ENCODE assay signal across 21 mouse cellular contexts in the genomic region with DNA sequence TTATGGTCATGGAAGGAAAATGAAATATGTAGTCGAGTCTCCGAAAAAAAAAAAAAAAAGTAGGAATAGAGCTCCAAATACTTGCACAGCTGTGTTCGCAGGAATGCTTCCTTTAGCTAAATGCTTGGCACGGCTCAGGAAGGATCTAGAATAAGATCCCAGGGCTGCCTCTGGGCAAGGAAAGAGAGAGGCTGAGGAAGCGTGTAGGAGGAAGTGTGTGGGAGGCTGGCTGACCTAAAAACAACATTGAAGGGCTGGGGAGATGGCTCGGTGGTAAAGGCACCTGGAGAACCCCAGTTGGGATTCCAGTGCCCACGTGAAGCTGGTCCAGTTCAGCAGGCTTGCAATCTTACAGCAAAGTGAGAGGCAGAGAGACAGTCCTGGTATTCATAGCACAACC. TPM values are rescaled to one million over a fixed set of nuclear protein-coding genes. Genes with fewer than 3 reads are reported as not detected.
DNase-seq lines count a peak whose midpoint lies in the region.
"Had no signal": no experiment of that assay in that cellular context is flagged by ENCODE, and none has a peak within 500 bp of the region (broad histone marks: within the 10 kb centered on the region; RNA-seq: fewer than 3 reads in every experiment).

No protein-coding gene starts in this region.

- no peaks in the 10 kb centered on the region for H3K27me3 ChIP-seq in heart, embryonic 10.5 days (ENCODE audit: insufficient read depth, poor library complexity, severe bottlenecking)
- H3K27me3 ChIP-seq: embryonic facial prominence, embryonic 15.5 days; forebrain, embryonic 12.5 days; heart, embryonic 13.5 days; hindbrain, embryonic 13.5 days; liver, embryonic 15.5 days; neural tube, embryonic 15.5 days had no signal

- 68% methylated on average over 7 of the region's 7 CpGs for WGBS in heart, embryonic 10.5 days

- DNase-seq in heart, adult 11 months, result peak; percentile 71
- no peak for DNase-seq in heart, embryonic 10.5 days (ENCODE audit: low spot score)
- DNase-seq in brain, adult 2 months (ENCODE audit: low read depth, low spot score), result peak; percentile 85
- DNase-seq in frontal cortex, postnatal 36 days (ENCODE audit: low spot score in 2 of 2), result peak; percentile 50 to 61
- peak; percentile 55 to 62 for DNase-seq in right cerebral cortex, adult 2 months (ENCODE audit: low spot score in 2 of 2)
- no peak for DNase-seq in testis, postnatal 14 days (ENCODE audit: low spot score)
- DNase-seq in kidney, adult 18-20 months, result no peak
- no peak for DNase-seq in heart, adult 18-20 months
- DNase-seq: adrenal gland, postnatal 10 days; cerebellum, adult 11 months; cerebellum, postnatal 10 days; gastrocnemius, postnatal 36 days; lung, postnatal 14 days; thymus, adult 2 months had no signal

- no peak overlapping the region for H3K4me3 ChIP-seq in heart, embryonic 10.5 days
- H3K4me3 ChIP-seq: embryonic facial prominence, embryonic 15.5 days; forebrain, embryonic 12.5 days; heart, embryonic 13.5 days; hindbrain, embryonic 13.5 days; liver, embryonic 15.5 days; neural tube, embryonic 15.5 days had no signal

- no peaks in the 10 kb centered on the region; the same call in 1 of the 2 replicates for H3K36me3 ChIP-seq in heart, embryonic 10.5 days
- H3K36me3 ChIP-seq: embryonic facial prominence, embryonic 15.5 days; forebrain, embryonic 12.5 days; G1E; heart, embryonic 13.5 days; hindbrain, embryonic 13.5 days; liver, embryonic 15.5 days; neural tube, embryonic 15.5 days had no signal

- no peak overlapping the region for H3K27ac ChIP-seq in heart, embryonic 10.5 days
- H3K27ac ChIP-seq: embryonic facial prominence, embryonic 15.5 days; forebrain, embryonic 12.5 days; heart, embryonic 13.5 days; hindbrain, embryonic 13.5 days; liver, embryonic 15.5 days; neural tube, embryonic 15.5 days had no signal

- H3K4me1 ChIP-seq in heart, embryonic 10.5 days, result no peaks in the 10 kb centered on the region
- H3K4me1 ChIP-seq: embryonic facial prominence, embryonic 15.5 days; forebrain, embryonic 12.5 days; heart, embryonic 13.5 days; hindbrain, embryonic 13.5 days; liver, embryonic 15.5 days; neural tube, embryonic 15.5 days had no signal

- H3K9me3 ChIP-seq in heart, embryonic 10.5 days, result no peaks in the 10 kb centered on the region
- H3K9me3 ChIP-seq: embryonic facial prominence, embryonic 15.5 days; forebrain, embryonic 12.5 days; G1E; heart, embryonic 13.5 days; hindbrain, embryonic 13.5 days; liver, embryonic 15.5 days; neural tube, embryonic 15.5 days had no signal

RNA-seq across cellular contexts. Expression of gene Gtf2b, which starts 23.9 kb away (rescaled TPM):
- polyA plus RNA-seq in heart, embryonic 10.5 days (2016; fragmentation: Nextera tagmentation; extraction: Ambion mirVana), result 63.1 and 73.2 TPM in 2 replicates
- 10 to 100 TPM; 23.3 to 23.7 TPM for total RNA-seq in heart, adult 18-20 months (2021)

RNA-seq across cellular contexts. Expression of gene Kyat3, which starts 40.0 kb away (rescaled TPM):
- polyA plus RNA-seq in heart, embryonic 10.5 days (2016; fragmentation: Nextera tagmentation; extraction: Ambion mirVana), result 10.6 and 11.6 TPM in 2 replicates
- 10 to 100 TPM; 33.4 to 37.8 TPM for total RNA-seq in heart, adult 18-20 months (2021)
- polyA plus RNA-seq: G1E had no signal

Comparison
In these comparisons a context has a peak if more than half of its experiments do, and no peak if none do; other contexts are left out.
1. DNase-seq: peak in heart, adult 11 months (single experiment), brain, adult 2 months (single experiment), frontal cortex, postnatal 36 days (2 of 2) and right cerebral cortex, adult 2 months (2 of 2); none in heart, embryonic 10.5 days (single experiment), testis, postnatal 14 days (single experiment), kidney, adult 18-20 months (single experiment) and heart, adult 18-20 months (0 of 2).